In genomic region chr8:73355979-73356378, GRCm38 (mm10) we compare ENCODE assay signal across 8 mouse cellular contexts. TPM values are rescaled to one million over a fixed set of nuclear protein-coding genes. Genes with fewer than 3 reads are reported as not detected.
A peak's percentile ranks its signal among the peaks of the same experiment; 100 is the strongest.
DNase-seq lines count a peak whose midpoint lies in the region; ATAC-seq lines count a peak whose summit lies in the region.

No protein-coding gene starts in this region.

- peaks cover 4% of the 10 kb centered on the region; the same call in 1 of the 2 replicates for H3K27me3 ChIP-seq in midbrain, embryonic 10.5 days (ENCODE audit: low read depth, poor library complexity, severe bottlenecking)

- no peaks in the 10 kb centered on the region for H3K36me3 ChIP-seq in midbrain, embryonic 10.5 days

- no peak overlapping the region for H3K27ac ChIP-seq in midbrain, embryonic 10.5 days (replicated peaks)

- peak; percentile 68 to 96 for DNase-seq in frontal cortex, adult 2 months (ENCODE audit: extremely low spot score in 1 of 2, low spot score in 1 of 2)
- DNase-seq in MN1 (ENCODE audit: low spot score): peak; percentile 89
- DNase-seq in cerebellum, postnatal 25 days: peak; percentile 39 to 77
- DNase-seq in heart, adult 9 months (ENCODE audit: low spot score in 2 of 2): peak; percentile 27 to 49
- DNase-seq in layer of hippocampus, adult 9-11 months: peak; percentile 78
- DNase-seq in midbrain, embryonic 10.5 days (ENCODE audit: low spot score): peak; percentile 48
- DNase-seq in telencephalon, adult 2 months (ENCODE audit: low read depth, low spot score): peak; percentile 79

- no peak overlapping the region for H3K4me3 ChIP-seq in midbrain, embryonic 10.5 days

- WGBS in midbrain, embryonic 10.5 days: 24% methylated on average over 2 of the region's 2 CpGs

- ATAC-seq in frontal cortex, adult (ENCODE audit: low TSS enrichment): no peak

- H3K9me3 ChIP-seq in midbrain, embryonic 10.5 days (replicated peaks): no peaks in the 10 kb centered on the region

- peaks cover 29% of the 10 kb centered on the region for H3K4me1 ChIP-seq in midbrain, embryonic 10.5 days

RNA-seq across cellular contexts. Expression of gene Large1, which starts 2.6 kb away (rescaled TPM):
- 67.9 and 76.8 TPM in 2 replicates for polyA plus RNA-seq in frontal cortex, adult 2 months (2012; rRNA removed)
- 5.8 and 6.6 TPM in 2 replicates for polyA plus RNA-seq in midbrain, embryonic 10.5 days (2016; fragmentation: Nextera tagmentation; extraction: Ambion mirVana)

Comparison
In these comparisons a context has a peak if more than half of its experiments do, and no peak if none do; other contexts are left out.
1. DNase-seq: peak in every context shown above with its lines; median percentile 89 in MN1; 82 in frontal cortex, adult 2 months; 79 in telencephalon, adult 2 months; 78 in layer of hippocampus, adult 9-11 months; 58 in cerebellum, postnatal 25 days; 48 in midbrain, embryonic 10.5 days; 38 in heart, adult 9 months.